Mouse (Mus musculus) neural tube, embryonic 13.5 days (tissue): Measurements from ENCODE around the gene Gstp2. TPM values are rescaled to one million over a fixed set of nuclear protein-coding genes. Genes with fewer than 3 reads are reported as not detected.

Experiments
- polyA plus RNA-seq: library from polyadenylated mRNA; unstranded; fragments of >200 nt; fragmentation: Nextera tagmentation; extraction: Ambion mirVana; gene quantifications from 2 replicates; pipeline ENCODE4 v1.2.1, GENCODE M21; 2015

The Gstp2 gene
- polyA plus RNA-seq, 1 experiment from 2014 or later = 1.5 TPM

Other genes with a start within 250 kb of the Gstp2 start
- gene Chka, start 194.2 kb downstream of the Gstp2 start, polyA plus RNA-seq = 51.5 and 54.6 TPM in 2 replicates
- 18.4 and 18.9 TPM in 2 replicates for gene Tcirg1, start 138.9 kb downstream of the Gstp2 start, polyA plus RNA-seq
- gene Ndufs8, start 133.2 kb downstream of the Gstp2 start, polyA plus RNA-seq = 286 and 302 TPM in 2 replicates
- gene Aldh3b1, start 116.2 kb downstream of the Gstp2 start, polyA plus RNA-seq = 1.9 and 2.2 TPM in 2 replicates
- 11.8 and 13.5 TPM in 2 replicates for gene Unc93b1, start 110.8 kb downstream of the Gstp2 start, polyA plus RNA-seq
- gene Aldh3b3, start 87.4 kb downstream of the Gstp2 start, polyA plus RNA-seq = not detected in 2 replicates
- 0.14 and 0.32 TPM in 2 replicates for gene Aldh3b2, start 73.7 kb downstream of the Gstp2 start, polyA plus RNA-seq
- gene Acy3, start 59.5 kb downstream of the Gstp2 start, polyA plus RNA-seq = 2.3 and 3.9 TPM in 2 replicates
- not detected in 2 replicates for gene Tbx10, start 53.3 kb downstream of the Gstp2 start, polyA plus RNA-seq
- 22.5 and 22.9 TPM in 2 replicates for gene Nudt8, start 45.4 kb downstream of the Gstp2 start, polyA plus RNA-seq
- gene Gm49405, start 45.4 kb downstream of the Gstp2 start, polyA plus RNA-seq = 4.7 and 6.0 TPM in 2 replicates
- gene Doc2g, start 42.7 kb downstream of the Gstp2 start, polyA plus RNA-seq = 6.0 and 7.1 TPM in 2 replicates
- gene Ndufv1, start 33.2 kb downstream of the Gstp2 start, polyA plus RNA-seq = 217 and 222 TPM in 2 replicates
- 383 and 433 TPM in 2 replicates for gene Gstp1, start 8.0 kb downstream of the Gstp2 start, polyA plus RNA-seq
- gene Gstp3, start 13.5 kb upstream of the Gstp2 start, polyA plus RNA-seq = not detected in 2 replicates
- not detected in 2 replicates for gene Cabp2, start 35.6 kb upstream of the Gstp2 start, polyA plus RNA-seq
- gene Cdk2ap2, start 51.2 kb upstream of the Gstp2 start, polyA plus RNA-seq = 82.6 and 86.4 TPM in 2 replicates
- 37.0 and 37.8 TPM in 2 replicates for gene Pitpnm1, start 54.0 kb upstream of the Gstp2 start, polyA plus RNA-seq
- 92.4 and 94.0 TPM in 2 replicates for gene Aip, start 79.8 kb upstream of the Gstp2 start, polyA plus RNA-seq
- gene Gpr152, start 93.8 kb upstream of the Gstp2 start, polyA plus RNA-seq = not detected in 2 replicates
- gene Cabp4, start 98.0 kb upstream of the Gstp2 start, polyA plus RNA-seq = 0.14 TPM in 2 replicates
- gene Coro1b, start 102.6 kb upstream of the Gstp2 start, polyA plus RNA-seq = 119 and 120 TPM in 2 replicates
- gene Ptprcap, start 107.6 kb upstream of the Gstp2 start, polyA plus RNA-seq = 0.54 and 1.2 TPM in 2 replicates
- 62.7 and 63.6 TPM in 2 replicates for gene Rps6kb2, start 117.3 kb upstream of the Gstp2 start, polyA plus RNA-seq
- gene Carns1, start 129.5 kb upstream of the Gstp2 start, polyA plus RNA-seq = 5.1 and 6.6 TPM in 2 replicates
- gene Tbc1d10c, start 145.3 kb upstream of the Gstp2 start, polyA plus RNA-seq = 0.80 and 0.88 TPM in 2 replicates
- gene Ppp1ca, start 146.0 kb upstream of the Gstp2 start, polyA plus RNA-seq = 683 and 709 TPM in 2 replicates
- gene Rad9a, start 155.6 kb upstream of the Gstp2 start, polyA plus RNA-seq = 23.5 and 24.9 TPM in 2 replicates
- 0.67 and 0.79 TPM in 2 replicates for gene Clcf1, start 168.2 kb upstream of the Gstp2 start, polyA plus RNA-seq
- not detected in 2 replicates for gene AC109138.7, start 168.3 kb upstream of the Gstp2 start, polyA plus RNA-seq
- 21.0 and 22.1 TPM in 2 replicates for gene Pold4, start 185.9 kb upstream of the Gstp2 start, polyA plus RNA-seq
- gene Ssh3, start 223.2 kb upstream of the Gstp2 start, polyA plus RNA-seq = 7.2 and 8.2 TPM in 2 replicates
- gene Ankrd13d, start 237.1 kb upstream of the Gstp2 start, polyA plus RNA-seq = 29.8 and 33.1 TPM in 2 replicates